Mouse (Mus musculus) kidney, adult 9 months (tissue): ENCODE data around the gene Prr7.
A peak's percentile ranks its signal among the peaks of the same experiment; 100 is the strongest.
"Not testable (repeated sequence)": the region's sequence is repeated elsewhere in the genome, so short reads cannot be mapped to it uniquely, and the experiment has no call there.

Experiments used
- DNase-seq: peaks from one replicate; pipeline ENCODE4 v3.0.0; 2022

The Prr7 gene

DNA sequence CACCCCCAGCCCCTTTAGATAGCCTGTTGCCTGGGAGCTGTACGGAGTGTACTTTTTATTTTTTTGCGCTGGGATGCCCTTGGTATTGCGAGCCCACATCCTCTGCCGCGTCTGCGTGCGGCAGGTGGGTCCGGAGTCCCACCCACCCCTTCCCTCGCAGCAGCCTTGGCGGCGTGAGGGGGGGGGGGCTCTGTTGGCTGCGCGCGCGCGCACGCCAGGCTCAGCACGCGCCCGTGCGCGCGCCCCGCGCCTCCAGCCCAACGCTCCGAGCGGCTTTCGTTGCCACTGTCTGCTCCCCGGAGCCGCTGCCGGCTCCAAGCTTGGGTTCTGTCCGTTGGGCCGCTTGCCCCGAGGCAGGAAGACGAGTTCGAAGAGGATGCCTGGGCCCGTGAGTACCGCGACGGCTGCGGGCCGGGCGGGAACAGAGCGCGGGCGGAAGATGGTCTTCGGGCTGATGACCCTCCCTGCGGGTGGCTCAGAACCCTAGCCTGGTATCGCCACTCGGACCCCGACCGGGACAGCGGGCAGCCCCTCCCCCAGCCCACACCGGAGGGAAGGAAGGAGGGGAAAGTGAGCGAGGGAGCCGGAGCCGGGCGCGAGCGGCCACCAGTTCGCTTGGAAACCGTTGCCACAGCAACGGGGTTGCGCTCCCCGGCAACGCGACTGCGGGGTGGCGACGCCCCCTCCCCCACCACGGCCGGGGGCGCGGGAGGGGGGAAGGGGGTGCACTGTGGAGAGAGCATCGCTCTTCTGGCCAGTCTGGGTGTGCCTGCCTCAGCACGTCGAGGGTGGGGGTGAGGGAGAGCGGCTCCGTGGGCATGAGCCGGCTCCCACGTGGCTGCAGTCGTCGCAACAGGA is at the start of gene Prr7:
TSS of gene Prr7 (plus strand) at position 241 of the 858 bp plus-strand sequence.
- DNase-seq = no peak

DNA sequence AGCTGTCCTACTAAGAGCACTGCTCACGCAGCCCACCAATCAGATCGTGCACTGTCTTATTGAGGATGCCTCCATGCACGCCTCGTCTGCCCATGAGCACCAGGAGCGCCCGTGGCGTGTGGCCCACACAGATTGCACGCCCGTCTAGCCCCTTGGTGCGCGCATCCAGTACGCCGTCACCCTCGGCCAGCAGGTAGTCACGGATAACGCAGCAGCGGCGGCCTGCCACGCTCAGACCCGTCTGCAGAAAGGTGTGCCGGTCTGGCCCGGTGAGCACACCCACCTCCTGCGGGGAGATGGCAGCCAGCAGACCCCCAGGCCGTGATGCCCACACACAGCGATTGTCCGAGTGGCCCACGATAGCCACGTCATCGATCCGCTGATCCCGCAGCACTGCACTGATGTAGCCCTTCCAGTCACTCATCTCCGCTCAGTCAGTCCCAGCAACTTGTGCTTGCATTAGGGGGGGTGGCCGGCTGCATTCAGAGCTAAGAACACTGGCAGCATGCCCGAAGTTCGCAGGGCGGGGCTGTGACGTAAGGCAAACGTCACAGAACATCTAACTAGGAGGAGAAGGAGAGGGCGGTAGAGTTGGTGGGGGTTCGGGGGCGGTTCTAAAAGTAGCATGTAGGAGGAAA is 49.2 kb upstream of the Prr7 start, which contains the start of gene Pfn3:
TSS of gene Pfn3 (minus strand) at position 490 of the 638 bp plus-strand sequence.
- peak; percentile 95 for DNase-seq

DNA sequence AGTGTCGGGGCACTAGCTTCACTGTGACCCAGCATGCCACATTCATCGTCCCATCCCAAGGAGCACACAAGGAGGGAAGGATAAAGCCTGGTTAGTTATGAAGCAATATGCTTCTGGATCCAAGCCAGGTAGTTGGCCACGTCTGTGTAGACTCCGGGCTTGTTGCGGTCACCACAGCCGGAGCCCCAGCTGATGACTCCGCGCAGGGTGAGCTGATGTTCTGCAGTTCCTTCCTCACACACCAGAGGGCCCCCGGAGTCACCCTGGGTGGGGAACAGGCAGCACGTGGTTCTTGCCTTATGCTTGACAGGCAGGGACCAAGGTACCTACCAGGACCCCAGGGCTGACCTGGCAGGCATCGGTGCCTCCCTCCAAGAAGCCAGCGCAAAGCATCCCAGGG is 46.1 kb upstream of the Prr7 start:
- DNase-seq = peak; percentile 89

DNA sequence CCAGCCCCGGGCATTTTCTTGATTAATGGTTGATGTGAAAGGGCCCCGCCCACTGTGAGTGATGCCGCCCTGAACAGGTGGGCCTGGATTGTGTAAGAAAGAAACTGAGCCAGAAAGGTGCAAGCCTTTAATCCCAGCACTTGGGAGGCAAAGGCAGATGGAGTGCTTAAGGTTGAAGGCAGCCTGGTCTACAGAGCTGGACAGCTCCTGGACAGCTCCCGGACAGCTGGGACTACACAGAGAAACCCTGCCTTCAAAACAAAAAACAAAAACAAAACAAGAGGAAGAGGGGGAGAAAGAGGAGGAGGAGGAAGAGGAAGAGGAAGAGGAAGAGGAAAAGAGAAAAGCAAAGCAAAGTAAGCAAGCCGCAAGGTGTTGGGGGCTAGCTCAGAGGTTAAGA is 44.9 kb upstream of the Prr7 start:
- peak; percentile 33 for DNase-seq

DNA sequence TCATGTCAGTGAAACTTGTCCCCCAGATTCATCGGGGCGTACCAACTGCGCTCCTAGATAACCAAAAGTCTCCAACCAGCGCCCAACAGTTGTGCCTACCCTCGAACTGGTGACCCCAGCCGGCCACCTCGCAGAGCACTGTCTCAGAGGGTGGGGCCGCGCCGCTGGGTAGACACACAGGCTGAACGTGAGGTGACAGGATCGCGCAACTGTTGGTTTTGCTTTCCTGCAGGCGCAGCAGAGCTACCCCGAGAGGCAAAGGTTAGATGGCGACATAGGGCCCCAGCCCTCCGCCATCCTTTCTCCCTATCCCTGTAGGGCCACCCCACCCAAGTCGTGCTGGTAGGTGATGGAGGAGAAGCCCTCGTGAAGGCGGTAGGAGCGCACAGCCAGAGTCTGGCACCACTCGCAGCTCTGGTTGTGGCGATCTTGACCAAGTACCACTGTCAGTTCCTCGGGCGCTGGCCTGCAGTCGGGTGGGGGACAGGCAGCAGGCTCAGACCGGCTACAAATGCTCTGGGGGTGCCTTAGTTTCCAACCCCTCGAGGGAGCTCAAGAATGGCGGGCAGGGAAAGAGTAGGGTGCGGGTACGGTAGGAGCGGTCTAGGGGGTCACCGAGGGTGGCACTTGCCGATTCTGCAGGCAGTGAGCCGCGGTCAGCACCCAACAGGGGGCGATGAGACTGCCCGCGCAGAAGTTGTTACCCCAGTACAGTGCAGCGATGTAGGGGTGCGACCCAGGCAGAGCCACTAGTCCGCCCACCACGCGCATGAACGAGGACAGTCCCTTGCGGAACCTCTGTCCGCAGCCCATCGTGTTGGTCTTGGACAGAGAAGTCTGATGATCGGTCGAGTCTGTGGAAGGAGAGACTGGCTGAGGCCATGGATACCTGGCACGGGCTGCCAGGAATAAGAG is 43.8 kb upstream of the Prr7 start:
- no peak for DNase-seq

DNA sequence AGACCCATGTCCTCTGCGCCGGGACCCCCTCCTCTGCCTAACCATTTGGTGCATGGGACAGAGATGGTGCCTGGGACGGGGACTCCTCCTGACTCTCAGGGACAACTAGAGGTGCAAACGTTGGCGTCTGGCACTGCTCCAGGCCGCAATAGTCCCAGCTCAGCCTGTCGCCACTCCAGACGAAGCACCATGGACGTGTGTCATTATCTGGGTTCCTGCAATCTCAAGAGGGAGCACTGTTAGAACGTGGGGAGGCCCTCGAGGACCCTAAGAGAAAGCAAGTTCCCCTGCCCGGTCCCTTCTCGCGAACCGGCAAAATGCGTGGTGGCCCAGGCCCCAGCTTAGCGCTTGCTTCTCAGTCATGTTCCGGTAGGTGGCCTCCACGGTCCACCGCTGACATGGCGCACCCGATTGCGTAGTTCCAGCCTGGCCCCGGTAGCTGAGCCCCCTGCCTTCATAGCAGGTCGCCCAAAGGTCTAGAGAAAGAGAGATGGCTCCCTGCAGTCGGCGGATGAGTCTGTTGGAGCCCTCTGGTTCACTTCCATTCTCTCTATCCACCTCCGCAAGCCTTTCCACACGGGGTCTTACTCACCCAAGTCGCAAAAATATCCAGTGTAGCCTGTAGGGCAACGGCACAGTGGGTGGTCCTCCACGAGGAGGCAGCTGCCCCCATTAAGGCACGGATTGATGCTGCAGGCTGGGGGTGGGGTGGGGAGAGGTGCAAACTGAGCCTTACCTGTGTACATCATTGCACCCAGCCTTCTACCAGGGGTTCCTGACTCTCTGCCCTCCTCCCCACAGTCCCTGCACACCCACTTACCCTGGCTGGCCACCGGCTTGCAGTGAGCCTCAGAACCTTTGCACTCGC is 42.9 kb upstream of the Prr7 start:
- DNase-seq = peak; percentile 71

DNA sequence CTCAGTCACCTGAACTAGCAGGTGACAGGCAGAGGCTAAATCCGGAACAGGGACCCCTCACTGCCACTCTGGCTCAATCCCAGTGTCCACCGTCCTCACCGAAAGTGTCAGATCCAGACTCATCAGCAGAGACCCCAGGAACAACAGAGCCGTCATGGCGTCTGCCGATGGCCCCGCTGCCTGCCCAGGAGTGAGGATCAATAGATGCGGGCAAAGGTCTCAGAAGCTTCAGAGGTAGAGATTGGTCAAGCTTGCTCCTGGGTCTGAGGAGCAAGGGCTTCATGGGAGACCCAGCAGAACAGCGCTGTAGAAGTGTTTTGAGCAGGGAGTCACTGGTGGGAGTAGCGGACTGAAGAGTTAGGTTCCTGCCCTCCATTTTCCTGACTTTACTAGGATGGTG is 37.5 kb upstream of the Prr7 start, which contains the start of gene F12:
TSS of gene F12 (minus strand) at position 181 of the 400 bp plus-strand sequence.
- no peak for DNase-seq

DNA sequence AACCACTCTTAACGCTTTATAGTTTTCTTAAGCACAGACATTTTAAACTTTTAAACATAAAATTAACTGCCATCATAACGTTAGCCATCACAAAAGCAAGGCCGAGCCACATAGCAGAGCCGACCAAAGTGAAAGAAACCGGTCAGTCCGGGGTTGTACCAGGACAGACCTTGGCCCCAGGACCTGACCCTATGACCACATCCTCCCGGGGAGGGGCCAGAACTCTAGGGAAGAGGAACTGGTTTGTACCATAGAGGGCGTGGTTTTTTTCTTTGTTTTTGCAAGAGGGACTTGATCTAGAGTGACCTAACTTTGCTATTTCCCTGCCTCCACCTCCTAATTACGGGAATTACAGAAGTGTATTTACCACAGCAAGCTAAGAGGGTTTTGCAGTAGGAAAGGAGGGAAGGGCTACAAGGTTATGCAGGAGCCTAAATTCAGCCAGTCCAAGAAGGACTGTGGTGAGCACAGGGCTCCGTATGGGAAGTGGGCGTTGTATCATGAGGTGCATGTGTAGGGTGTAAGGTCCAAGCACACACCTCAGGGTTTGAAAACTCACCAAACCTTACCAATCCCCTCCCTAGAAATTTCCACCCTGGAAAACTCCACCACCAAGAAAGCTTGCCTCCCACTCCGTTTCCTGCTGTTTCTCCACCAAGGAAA is 34.7 kb upstream of the Prr7 start:
- DNase-seq = peak; percentile 78

DNA sequence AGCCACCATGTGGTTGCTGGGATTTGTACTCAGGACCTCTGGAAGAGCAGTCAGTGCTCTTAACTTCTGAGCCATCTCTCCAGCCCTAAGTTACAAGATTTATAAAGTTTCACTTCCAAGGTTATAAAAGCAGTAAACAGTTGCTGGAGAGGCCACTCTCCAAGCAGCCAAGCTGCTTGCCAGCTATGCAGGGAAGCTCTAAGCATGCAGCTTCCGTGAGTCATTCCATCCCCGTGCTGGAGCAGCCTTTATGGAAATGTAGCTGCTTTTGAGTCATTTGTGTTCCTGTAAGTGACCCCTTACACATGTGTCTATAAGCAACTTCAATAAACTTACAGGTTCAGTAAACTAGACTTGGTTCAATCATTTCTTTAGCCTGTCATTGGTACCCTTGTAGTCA is 33.5 kb upstream of the Prr7 start:
- DNase-seq = no peak

DNA sequence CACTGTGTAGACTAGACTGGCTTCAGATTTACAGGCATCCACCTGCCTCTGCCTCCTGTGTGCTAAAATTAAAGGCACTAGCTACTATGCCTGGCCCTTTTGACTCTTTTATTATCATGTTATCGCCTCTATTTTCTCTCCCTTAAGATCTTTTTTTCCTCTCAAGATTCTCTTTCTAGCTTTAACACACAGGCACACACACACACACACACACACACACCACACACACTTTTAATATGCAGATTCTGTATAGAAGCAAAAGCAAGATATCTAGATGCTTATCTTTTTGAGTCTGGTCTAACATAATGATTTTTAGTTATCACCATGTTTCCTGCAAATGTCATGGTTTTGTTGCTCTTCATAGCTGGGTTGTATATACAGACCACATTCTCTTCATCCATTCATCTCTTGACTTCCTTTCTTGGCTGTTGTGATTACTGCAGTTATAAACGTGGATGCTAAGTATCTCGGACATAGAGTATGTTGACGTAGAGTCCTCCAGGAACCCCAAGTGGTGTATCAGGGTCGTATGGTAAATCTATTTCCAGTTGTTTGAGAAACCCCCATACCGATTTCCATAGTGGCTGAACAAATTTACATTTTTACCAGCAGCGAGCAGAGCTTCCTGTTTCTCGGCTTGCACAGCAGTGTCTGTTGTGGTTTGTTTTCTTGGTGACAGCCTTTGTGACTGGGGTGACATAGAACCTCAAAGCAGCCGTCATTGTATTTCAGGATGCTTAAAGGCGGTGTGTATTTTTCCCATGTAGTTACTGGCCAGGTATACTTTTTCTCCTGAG is 32.0 kb upstream of the Prr7 start:
- no peak for DNase-seq

DNA sequence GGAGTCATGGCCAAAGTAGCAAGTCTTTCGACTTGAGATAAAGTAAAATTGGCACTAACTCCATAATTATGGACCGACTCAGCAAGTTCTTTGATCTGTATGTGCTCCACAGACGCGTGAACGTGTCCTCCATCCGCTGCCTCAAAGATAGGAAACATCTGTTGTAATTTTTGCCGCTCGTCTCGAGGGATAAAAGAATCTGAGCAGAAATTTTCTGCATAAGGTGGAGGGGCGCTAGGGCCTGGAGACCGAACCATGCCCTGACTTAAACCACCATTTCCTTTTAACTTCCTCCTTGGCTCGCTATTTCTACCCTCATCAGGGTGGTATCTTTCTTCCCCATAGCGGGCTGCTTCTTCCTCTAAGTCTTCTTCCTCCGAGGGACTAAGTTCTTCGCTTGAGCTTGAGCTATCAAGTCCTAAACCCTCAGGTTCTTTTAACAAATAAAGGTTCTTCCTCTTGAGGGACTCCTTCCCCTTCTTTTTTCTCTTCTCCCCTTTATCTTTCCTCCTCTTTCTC is 26.9 kb upstream of the Prr7 start:
- not testable (repeated sequence) for DNase-seq

DNA sequence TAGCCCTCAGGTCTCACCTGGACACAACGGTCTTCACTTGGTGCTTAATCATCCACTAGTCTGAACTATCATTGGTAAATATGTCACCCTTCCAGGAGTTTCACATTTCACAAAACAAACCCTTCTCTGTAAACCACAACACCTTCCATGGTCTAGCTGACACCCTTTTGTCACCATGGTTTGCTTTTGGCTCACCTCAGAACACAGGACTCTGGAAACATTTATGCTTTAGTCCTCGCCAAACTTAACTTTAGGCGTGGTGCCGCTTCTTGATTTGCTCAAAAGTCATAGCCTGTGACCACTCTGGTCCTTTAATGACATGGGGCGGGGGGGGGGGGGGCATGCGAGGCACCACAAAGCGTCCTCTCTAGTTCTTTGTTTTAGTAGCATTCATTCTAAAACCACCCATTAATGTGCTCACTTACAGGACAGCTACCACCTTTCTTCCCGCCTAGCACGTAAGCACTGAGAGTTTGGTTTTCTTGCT is 20.2 kb upstream of the Prr7 start:
- DNase-seq = no peak

DNA sequence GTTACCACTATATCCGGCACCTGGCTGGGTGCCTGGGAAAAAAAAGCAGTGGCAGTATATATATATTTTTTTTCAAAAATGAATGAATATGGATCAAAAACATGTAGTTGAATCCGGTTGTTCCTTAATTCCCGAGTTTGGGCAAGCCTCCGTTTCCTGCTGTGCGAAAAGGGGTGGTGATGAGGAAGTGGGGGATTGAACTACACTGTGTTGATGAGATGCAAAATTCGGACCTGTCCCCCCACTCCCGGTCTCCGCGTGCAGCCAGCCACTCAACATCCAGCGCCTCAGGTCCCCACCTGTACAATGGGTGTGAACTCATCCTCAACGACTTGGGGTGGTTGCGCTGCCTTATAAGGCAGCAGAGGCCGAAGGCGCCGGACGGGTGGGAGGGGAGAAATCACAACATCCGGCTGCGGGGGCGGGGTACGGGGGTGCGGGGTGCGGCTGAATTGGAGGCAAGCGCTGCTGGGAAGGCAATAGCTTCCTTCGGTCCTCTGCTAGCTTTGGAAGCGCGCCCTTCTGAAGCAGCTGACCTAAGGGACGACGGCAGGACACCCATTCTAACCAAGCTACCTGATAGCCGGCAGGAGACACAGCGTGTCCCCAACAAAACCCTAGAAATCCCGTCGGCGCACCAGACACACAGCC is 19.7 kb upstream of the Prr7 start:
- no peak for DNase-seq

DNA sequence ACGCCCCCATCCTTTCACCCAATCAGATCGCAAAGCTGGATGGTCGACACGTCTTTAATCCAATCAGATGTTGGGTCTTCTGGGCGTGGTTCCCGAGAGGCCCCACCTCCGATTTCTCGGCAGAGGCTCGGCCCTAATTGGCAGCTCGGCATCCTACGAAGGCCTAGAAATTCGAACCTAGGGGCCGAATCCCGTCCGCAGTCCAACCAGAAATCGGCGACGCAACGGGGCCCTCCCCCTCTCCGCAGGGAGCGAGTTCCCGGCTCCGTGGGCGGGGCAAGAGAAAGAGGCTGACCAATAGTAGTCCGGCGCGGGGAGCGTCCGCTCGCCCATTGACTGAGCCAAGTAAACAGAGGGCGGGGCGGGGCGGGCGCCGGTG is 19.1 kb upstream of the Prr7 start, which contains the start of gene Grk6:
TSS of gene Grk6 (plus strand) at position 136 of the 379 bp plus-strand sequence.
- DNase-seq = peak; percentile 100

DNA sequence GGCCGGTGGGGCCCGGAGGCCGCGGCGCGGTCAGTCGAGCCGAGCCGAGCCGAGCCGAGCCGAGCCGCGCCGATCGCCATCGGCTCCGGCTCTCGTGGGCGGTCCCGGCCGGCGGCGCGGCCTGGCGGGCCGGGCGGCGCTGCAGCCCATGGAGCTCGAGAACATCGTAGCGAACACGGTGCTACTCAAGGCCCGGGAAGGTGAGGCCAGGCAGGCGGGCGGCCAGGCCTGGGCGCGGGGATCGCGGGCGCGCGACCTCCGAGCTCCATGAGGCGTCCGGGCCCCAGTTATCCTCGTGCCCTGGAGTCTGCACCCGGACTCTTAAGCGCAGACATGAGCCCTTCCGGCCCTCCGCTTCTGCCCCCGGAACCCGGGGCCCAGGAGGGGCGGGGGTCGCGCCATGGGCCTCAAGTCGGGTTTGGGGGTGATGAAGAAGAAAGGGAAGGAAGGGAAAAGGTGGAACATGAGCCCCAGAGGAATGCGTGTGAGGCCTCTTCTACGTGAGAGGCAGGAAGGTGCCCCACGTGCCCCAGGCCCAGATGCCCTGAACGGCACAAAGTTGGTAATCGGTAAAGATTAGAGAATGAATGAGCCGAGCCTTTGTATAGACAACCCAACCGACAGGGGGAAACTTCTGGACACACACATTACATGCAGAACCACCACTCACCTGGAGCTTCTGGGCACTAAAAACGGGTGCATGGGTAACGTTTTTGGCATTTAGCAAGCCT is 18.5 kb upstream of the Prr7 start:
- peak; percentile 38 for DNase-seq

DNA sequence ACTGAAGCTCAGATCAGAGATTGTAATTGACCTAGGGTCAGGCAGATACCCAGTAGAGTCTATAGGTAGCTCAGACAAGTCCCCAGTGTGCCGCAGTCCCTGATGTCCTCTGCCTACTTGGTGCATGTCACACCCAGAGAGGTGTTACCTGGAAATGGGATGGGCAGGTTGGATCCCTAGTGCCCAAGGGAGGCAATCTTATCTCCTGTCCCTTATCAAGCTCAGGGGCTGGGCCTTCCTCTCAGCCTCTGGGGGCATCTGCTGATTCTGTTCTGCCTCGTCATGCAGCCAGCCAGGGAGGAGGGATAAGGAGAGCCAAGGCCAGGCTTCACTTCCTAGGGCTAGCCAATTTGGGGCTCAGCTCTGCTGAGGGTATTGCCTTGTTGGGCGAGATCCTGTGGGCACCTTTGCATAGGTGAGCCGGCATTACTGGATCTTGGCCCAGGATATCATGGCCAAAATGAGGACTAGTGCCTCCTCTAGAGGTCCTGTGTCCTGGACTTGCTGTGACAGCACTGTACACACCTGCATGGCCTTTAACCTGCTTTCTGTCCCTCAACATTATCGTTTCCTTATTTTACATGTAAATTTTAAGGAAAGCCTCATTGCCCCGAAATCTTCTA is 17.5 kb upstream of the Prr7 start:
- DNase-seq = no peak

DNA sequence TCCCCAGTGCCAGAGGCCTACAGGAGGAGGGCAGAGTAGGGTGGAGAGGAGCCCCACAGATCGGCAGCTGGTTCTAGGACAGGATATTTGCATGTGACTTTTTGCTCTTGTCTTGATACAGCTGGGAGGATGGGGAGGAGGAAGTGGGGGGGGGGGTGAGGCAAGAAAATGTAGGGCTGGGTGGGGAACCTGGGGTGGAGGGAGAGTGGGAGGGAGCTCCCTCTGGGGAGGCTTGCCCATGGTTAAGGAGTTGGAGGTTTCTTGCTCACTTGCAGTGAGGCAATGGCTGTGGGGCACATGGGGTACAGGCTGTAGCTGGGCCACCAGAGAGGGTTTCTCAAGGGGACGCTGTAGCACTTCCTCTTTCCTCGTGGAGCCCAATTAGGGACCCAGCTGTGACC is 16.5 kb upstream of the Prr7 start:
- no peak for DNase-seq

DNA sequence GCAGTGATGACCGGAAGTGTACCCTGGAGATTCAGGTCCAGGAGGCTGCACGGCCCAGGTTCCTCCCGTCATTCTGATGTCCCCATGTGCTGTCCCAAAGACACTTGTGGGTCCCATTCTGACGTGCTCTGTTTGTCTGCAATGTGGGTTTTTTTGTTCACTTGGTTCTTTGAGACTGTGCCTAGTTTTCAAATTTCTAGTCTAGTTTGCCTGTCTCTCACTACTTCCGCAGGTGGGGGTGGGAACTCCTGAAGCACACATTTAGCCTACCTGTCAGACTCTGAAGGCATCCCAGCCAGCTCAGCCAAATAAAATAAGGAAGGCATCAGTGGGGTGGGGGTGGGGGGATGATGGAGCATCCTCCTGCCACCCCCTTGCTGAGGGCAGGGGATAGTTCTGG is 15.9 kb upstream of the Prr7 start:
- no peak for DNase-seq
